Mouse (Mus musculus) heart, embryonic 12.5 days (tissue): Measurements from ENCODE around the gene Gprc5c. TPM values are rescaled to one million over a fixed set of nuclear protein-coding genes. Genes with fewer than 3 reads are reported as not detected.

Experiments
- ATAC-seq: fragments of 200-750 bp; cut with Nextera tagmentation; 2 replicates; pipeline ENCODE4 v1.8.0; 2017; ENCODE audit warnings: moderate TSS enrichment, moderate library complexity; ENCODE audit not compliant: insufficient number of reproducible peaks, low FRiP score
- H3K27ac ChIP-seq: fragments of 300-500 bp; sonication (generic); 2 replicates; pipeline ENCODE4 v1.5.1; 2016; ENCODE audit warnings: mild to moderate bottlenecking, moderate library complexity; ENCODE audit not compliant: poor library complexity, severe bottlenecking
- H3K27me3 ChIP-seq: fragments of 300-500 bp; sonication (generic); replicated peaks from 2 replicates; pipeline ENCODE4 v1.6.1; 2016; ENCODE audit warnings: mild to moderate bottlenecking, moderate library complexity
- H3K36me3 ChIP-seq: fragments of 300-500 bp; sonication (generic); 2 replicates; pipeline ENCODE4 v1.6.1; 2016; ENCODE audit warnings: mild to moderate bottlenecking, moderate library complexity
- H3K4me1 ChIP-seq: fragments of 300-500 bp; sonication (generic); replicated peaks from 2 replicates; pipeline ENCODE4 v1.6.1; 2016; ENCODE audit warnings: mild to moderate bottlenecking
- H3K4me2 ChIP-seq: fragments of 300-500 bp; sonication (generic); 2 replicates; pipeline ENCODE4 v1.6.1; 2016; ENCODE audit warnings: mild to moderate bottlenecking, moderate library complexity
- H3K4me3 ChIP-seq: fragments of 300-500 bp; sonication (generic); 2 replicates; pipeline ENCODE4 v1.5.1; 2016; ENCODE audit warnings: mild to moderate bottlenecking
- H3K9ac ChIP-seq: fragments of 300-500 bp; sonication (generic); 2 replicates; pipeline ENCODE4 v1.6.1; 2016; ENCODE audit warnings: mild to moderate bottlenecking, moderate library complexity
- H3K9me3 ChIP-seq: fragments of 300-500 bp; sonication (generic); replicated peaks from 2 replicates; pipeline ENCODE4 v1.6.1; 2016; ENCODE audit warnings: mild to moderate bottlenecking, moderate library complexity
- WGBS: fragments of 180-500 bp; shearing (Covaris S2); methylation state at CpG from one replicate; pipeline ENCODE4 v1.1.7; 2016; 5-methylcytosine and 5-hydroxymethylcytosine counted together
- polyA plus RNA-seq: library from polyadenylated mRNA; unstranded; fragments of >200 nt; fragmentation: Nextera tagmentation; extraction: Ambion mirVana; gene quantifications from 2 replicates; pipeline ENCODE4 v1.2.1, GENCODE M21; 2016

The Gprc5c gene
- polyA plus RNA-seq, 1 experiment from 2014 or later: 26.6 TPM

DNA sequence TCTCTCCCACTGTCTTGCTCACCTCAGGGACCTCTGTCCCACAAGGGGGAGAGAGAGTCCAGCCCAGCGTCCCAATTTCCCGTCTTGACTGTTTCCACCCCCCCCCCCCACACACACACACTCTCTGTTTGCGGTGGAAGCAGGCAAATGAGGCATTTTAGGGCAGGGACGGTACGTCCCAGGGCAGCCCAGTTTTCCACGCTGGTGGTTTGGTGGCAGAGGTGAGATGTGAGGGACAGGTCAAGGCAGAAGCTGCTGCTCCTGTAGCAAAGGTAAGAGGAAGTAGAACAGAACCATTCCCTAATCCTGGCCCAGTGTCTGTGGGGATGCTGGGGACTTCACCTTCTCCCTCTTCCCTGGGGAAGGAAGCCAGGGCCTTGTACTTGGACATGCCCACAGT lies 3.6 kb downstream of the Gprc5c start:
- H3K4me1 ChIP-seq: peaks cover 17% of the 10 kb centered on the region
- no peak overlapping the region for H3K4me2 ChIP-seq
- WGBS: 75% methylated on average over 6 of the region's 6 CpGs
- no peaks in the 10 kb centered on the region for H3K9me3 ChIP-seq
- no peak overlapping the region for H3K27ac ChIP-seq
- no peak overlapping the region for H3K9ac ChIP-seq
- no peaks in the 10 kb centered on the region for H3K27me3 ChIP-seq
- no peaks in the 10 kb centered on the region for H3K36me3 ChIP-seq
- H3K4me3 ChIP-seq: no peak overlapping the region
- ATAC-seq: no peak

DNA sequence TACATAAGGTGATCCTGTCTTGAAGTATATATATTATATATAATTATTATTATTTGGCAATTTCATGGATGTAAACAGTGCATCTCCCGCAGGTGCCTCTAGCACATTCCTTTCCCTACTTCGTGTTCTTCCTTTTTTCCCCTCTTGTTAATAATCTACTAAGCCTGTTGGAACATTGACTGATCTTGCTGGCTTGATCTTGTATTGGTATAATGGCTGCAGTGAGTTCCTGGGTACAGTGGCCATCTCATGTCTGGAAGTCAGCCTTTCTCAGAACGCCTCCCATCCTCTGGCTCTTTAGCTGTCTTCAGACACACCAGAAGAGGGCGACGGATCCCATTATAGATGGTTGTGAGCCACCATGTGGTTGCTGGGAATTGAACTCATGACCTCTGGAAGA lies 5.2 kb downstream of the Gprc5c start:
- WGBS: 86% methylated on average over 5 of the region's 5 CpGs
- Histone ChIP-seq H3K27ac (no peak overlapping the region), H3K4me1 (peaks cover 10% of the 10 kb centered on the region), H3K27me3 (no peaks in the 10 kb centered on the region), H3K36me3 (no peaks in the 10 kb centered on the region), H3K4me2 (no peak overlapping the region), H3K4me3 (no peak overlapping the region), H3K9me3 (no peaks in the 10 kb centered on the region), H3K9ac (no peak overlapping the region)
- ATAC-seq: no peak

DNA sequence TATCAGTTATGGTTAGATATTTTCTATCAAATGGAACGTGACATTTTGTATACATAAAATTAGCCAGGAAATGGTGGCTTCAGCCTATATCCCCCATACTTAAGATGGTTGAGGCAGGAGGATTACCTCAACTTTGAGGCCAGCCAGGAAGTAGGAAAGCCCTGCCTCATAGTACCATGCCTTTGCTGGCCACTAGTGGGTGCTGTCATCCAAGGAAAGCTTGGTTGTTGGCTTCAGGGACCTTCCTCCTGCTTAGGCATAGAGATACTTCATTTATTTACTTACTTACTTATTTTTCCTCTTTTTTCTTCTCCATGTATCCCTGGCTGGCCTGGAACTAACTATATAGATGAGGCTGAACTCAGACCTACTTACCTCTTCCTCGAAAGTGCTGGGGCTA lies 7.7 kb downstream of the Gprc5c start:
- no peak overlapping the region for H3K27ac ChIP-seq
- H3K9me3 ChIP-seq: no peaks in the 10 kb centered on the region
- peaks cover under 1% of the 10 kb centered on the region; the same call in 1 of the 2 replicates for H3K4me1 ChIP-seq
- peaks cover 10% of the 10 kb centered on the region for H3K36me3 ChIP-seq
- no peak overlapping the region for H3K9ac ChIP-seq
- ATAC-seq: no peak
- H3K27me3 ChIP-seq: no peaks in the 10 kb centered on the region
- WGBS: 90% methylated on average over 2 of the region's 2 CpGs
- no peak overlapping the region for H3K4me2 ChIP-seq
- no peak overlapping the region for H3K4me3 ChIP-seq

DNA sequence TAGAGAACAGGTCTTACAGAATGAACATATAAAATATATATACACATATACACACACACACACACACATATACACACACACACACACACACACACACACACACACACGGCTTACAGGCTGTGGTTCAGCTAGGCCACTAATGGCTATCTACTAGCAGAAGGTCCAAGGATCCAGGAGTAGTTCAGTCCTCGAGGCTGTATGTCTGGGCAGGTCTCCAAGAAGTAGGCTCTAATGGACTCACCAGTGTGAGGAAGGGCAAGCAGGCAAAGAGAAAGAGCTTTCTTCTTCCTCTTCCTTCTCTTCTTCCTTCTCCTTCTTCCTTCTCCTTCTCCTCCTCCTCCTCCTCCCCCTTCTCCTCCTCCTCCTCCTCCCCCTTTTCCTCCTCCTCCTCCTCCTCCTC lies 10.1 kb downstream of the Gprc5c start:
- Histone ChIP-seq H3K27ac (no peak overlapping the region), H3K36me3 (peaks cover 20% of the 10 kb centered on the region), H3K4me1 (peaks cover 8% of the 10 kb centered on the region), H3K4me3 (no peak overlapping the region), H3K27me3 (no peaks in the 10 kb centered on the region), H3K4me2 (no peak overlapping the region), H3K9me3 (no peaks in the 10 kb centered on the region), H3K9ac (no peak overlapping the region)
- WGBS: 68% methylated on average over 2 of the region's 2 CpGs
- ATAC-seq: no peak

DNA sequence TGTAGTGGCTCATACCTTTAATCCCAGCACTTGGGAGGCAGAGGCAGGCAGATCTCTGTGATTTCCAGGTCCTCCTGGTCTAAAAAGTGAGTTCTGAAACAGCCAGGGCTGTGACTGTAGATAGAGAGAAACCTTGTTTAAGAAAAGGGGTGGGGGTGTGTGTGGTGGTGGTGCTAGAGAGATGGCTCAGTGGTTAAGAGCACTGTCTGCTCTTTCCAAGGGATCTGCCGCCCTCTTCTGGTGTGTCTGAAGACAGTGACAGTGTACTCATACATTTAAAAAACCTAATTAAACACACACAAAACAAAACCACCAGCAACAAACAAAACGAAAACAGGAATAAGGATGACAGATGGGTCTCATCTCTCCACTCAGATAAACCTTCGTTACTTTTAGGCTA lies 11.7 kb downstream of the Gprc5c start:
- 86% methylated on average over 3 of the region's 3 CpGs for WGBS
- no peak overlapping the region for H3K9ac ChIP-seq
- H3K4me1 ChIP-seq: peaks cover 24% of the 10 kb centered on the region
- no peak overlapping the region for H3K4me2 ChIP-seq
- peaks cover 20% of the 10 kb centered on the region for H3K36me3 ChIP-seq
- no peak overlapping the region for H3K27ac ChIP-seq
- ATAC-seq: no peak
- H3K4me3 ChIP-seq: no peak overlapping the region
- H3K9me3 ChIP-seq: no peaks in the 10 kb centered on the region
- H3K27me3 ChIP-seq: no peaks in the 10 kb centered on the region

DNA sequence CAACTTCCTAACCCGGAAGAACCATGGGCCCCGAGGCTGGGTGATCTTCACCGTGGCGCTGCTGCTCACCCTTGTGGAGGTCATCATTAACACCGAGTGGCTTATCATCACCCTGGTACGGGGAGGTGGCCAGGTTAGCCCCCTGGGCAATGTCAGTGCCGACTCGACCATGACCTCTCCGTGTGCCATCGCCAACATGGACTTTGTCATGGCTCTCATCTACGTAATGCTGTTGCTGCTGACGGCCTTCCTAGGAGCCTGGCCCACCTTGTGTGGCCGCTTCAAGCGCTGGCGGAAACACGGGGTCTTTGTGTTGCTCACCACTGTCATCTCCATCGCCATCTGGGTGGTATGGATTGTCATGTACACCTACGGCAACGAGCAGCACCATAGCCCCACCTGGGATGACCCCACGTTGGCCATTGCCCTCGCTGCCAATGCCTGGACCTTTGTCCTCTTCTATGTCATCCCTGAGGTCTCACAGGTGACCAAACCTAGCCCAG lies 13.0 kb downstream of the Gprc5c start:
- no peak for ATAC-seq
- H3K36me3 ChIP-seq: peaks cover 25% of the 10 kb centered on the region
- peaks cover 30% of the 10 kb centered on the region for H3K4me1 ChIP-seq
- H3K27me3 ChIP-seq: no peaks in the 10 kb centered on the region
- no peak overlapping the region for H3K9ac ChIP-seq
- H3K27ac ChIP-seq: no peak overlapping the region
- WGBS: 86% methylated on average over 21 of the region's 21 CpGs
- no peaks in the 10 kb centered on the region for H3K9me3 ChIP-seq
- H3K4me2 ChIP-seq: no peak overlapping the region
- no peak overlapping the region for H3K4me3 ChIP-seq

DNA sequence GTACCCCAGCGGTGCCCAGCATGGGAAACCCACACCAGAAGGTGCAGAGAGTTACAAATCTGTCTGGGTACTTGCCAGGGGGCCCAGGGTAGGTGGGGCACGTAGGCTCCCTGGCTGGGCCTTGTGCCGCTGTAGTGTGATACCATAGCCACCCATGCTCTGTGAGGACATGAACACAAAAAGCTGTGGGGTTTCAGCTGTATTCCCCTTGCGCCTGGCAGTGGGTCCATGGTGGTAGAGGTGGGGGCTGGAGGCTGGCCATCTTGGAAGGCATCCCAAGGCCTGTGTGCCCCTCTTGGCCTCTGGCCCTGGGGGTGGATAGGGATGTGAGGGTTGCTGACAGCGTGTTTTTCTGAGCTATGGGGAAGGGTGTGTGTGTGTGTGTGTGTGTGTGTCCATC lies 15.0 kb downstream of the Gprc5c start:
- no peak overlapping the region for H3K4me3 ChIP-seq
- H3K36me3 ChIP-seq: peaks cover 34% of the 10 kb centered on the region
- H3K9me3 ChIP-seq: no peaks in the 10 kb centered on the region
- no peak for ATAC-seq
- 73% methylated on average over 5 of the region's 5 CpGs for WGBS
- H3K4me1 ChIP-seq: peaks cover 30% of the 10 kb centered on the region
- peak overlapping the region; percentile 66 for H3K27ac ChIP-seq
- no peaks in the 10 kb centered on the region for H3K27me3 ChIP-seq
- no peak overlapping the region for H3K9ac ChIP-seq
- no peak overlapping the region for H3K4me2 ChIP-seq

DNA sequence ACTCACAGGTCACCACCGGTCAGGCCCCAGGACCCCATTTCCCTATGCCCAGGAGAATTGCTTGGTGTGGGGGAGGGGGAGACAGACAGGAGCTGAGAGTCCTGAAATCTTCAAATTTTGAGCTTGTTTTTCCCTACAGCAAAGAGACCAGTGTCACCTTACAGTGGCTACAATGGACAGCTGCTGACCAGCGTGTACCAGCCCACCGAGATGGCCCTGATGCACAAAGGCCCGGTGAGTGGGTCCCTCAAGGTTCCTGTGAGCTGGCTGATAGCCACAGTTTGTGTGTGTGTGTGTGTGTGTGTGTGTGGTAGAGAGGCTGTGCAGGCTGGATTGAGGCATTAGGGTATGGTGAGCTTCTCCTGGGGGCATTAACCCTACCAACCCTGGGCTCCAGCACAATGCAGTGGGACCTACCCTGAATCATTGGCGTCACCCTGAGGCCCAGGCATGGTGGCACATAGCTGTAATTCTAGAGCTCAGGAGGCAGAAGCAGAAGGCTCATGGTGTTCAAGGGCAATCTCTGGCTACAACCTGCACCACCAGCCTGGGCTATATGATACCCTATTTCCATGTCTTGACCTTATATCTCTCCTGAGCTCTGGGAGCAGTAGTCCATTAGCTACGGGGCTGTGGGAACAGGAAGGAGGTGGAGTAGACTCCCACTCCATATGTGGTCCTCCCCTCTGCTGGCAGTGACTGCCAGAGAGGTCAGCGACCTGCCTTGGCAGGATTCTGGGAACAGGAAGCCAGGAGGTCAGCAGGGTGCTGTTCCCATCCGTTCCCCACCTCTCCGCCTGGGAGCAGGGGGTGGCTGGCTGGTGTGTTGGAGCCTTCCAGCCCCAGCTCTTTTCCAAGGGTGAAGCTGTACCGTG lies 15.8 kb downstream of the Gprc5c start:
- H3K4me2 ChIP-seq: peak overlapping the region; percentile 28
- 41% methylated on average over 10 of the region's 10 CpGs for WGBS

DNA sequence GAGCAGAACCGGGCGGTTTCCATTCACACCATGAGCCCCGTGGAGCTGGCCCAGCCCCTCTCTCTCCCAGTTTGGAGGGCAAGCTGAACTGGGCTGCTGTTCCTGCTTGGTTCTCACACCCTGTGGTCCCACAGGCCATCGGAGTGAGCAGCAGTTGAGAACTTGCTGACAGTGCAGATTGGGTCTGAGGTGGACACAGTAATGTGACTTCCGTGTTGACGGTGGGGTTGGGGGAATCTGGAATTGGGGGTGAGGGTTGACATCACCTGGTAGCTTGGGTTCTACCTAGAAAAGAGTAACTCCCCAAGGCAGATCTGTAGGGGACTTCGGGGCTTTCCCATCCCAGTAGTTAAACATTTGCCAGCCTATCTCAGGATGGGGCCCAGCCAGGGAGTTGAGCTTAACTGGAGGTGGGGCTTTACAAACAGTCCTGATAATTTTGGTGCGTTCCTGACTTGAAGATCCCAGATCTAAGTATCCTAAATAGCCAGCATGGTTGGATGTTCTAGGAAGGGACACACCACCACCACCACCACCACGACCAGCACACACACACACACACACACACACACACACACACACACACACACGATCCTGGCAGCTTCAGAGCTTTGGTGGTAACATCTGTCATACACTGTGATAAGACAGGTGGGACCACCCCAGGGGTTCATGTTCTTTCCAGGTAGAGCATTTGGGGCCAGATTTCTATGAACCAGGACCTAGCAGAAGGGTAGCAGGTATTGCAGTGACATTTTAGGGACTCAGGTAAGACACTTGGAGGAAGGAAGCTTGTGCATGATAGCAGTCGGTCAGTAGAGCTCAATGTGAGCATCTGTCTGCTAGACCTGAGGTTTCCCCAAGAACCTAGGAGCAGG lies 16.6 kb downstream of the Gprc5c start:
- peak overlapping the region; percentile 38 for H3K9ac ChIP-seq
- H3K4me1 ChIP-seq: peaks cover 33% of the 10 kb centered on the region
- H3K27ac ChIP-seq: peak overlapping the region; percentile 82
- H3K27me3 ChIP-seq: no peaks in the 10 kb centered on the region
- 36% methylated on average over 11 of the region's 11 CpGs for WGBS
- no peak overlapping the region for H3K4me3 ChIP-seq
- no peaks in the 10 kb centered on the region for H3K9me3 ChIP-seq
- peaks cover 40% of the 10 kb centered on the region for H3K36me3 ChIP-seq
- ATAC-seq: no peak; the same call in 1 of the 2 replicates
- peak overlapping the region; percentile 28 for H3K4me2 ChIP-seq

More for the DNA sequence above, 15.8 kb downstream of the Gprc5c start:
- H3K4me3 ChIP-seq: no peak overlapping the region
- no peaks in the 10 kb centered on the region for H3K27me3 ChIP-seq
- no peaks in the 10 kb centered on the region for H3K9me3 ChIP-seq
- ATAC-seq: peak; percentile 80
- peaks cover 41% of the 10 kb centered on the region for H3K36me3 ChIP-seq
- peak overlapping the region; percentile 82 for H3K27ac ChIP-seq
- peaks cover 30% of the 10 kb centered on the region for H3K4me1 ChIP-seq
- H3K9ac ChIP-seq: peak overlapping the region; percentile 38

DNA sequence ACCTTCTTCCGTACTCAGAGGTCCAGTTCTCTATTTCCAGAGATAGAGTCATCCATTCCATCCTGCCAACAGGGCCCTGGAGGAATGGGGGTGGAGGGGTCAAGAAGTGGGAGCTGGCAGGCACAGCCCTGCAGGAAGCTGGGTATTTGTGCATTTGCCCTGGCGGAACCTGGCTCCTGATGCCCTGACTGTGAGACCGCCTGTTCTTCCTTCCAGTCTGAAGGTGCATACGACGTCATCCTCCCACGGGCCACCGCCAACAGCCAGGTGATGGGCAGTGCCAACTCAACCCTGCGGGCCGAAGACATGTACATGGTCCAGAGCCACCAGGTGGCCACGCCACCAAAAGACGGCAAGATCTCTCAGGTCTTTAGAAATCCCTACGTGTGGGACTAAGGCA lies 17.3 kb downstream of the Gprc5c start:
- no peak overlapping the region for H3K9ac ChIP-seq
- WGBS: 84% methylated on average over 12 of the region's 12 CpGs

DNA sequence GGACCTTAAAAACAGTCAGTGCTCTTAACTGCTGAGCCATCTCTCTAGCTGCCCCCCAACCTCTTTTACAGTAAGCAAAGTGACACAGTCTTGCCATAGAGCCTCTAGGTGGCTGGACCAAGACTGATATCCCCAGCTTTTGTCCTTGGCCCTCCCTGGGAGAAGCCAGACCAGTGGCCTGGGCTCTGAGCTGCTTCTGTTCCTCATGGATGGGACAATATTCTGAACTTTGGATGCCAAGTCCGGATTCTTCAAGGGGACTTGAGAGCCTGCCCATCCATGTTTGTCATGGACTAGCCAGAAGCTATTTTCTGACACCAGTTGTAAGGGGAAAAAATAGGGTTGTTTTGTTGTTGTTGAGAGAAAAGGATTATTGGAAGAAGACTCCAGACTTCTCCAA lies 18.8 kb downstream of the Gprc5c start:
- peaks cover 22% of the 10 kb centered on the region for H3K36me3 ChIP-seq
- H3K4me3 ChIP-seq: no peak overlapping the region
- WGBS: 76% methylated on average over 1 of the region's 1 CpGs
- H3K4me1 ChIP-seq: peaks cover 45% of the 10 kb centered on the region
- no peaks in the 10 kb centered on the region for H3K27me3 ChIP-seq
- no peaks in the 10 kb centered on the region for H3K9me3 ChIP-seq
- no peak overlapping the region for H3K4me2 ChIP-seq
- no peak overlapping the region for H3K27ac ChIP-seq
- no peak overlapping the region for H3K9ac ChIP-seq
- no peak for ATAC-seq

More for the DNA sequence above, 17.3 kb downstream of the Gprc5c start:
- peaks cover 40% of the 10 kb centered on the region for H3K4me1 ChIP-seq
- H3K4me3 ChIP-seq: no peak overlapping the region
- no peak overlapping the region for H3K27ac ChIP-seq
- no peaks in the 10 kb centered on the region for H3K9me3 ChIP-seq
- no peaks in the 10 kb centered on the region for H3K27me3 ChIP-seq
- H3K4me2 ChIP-seq: no peak overlapping the region
- peaks cover 35% of the 10 kb centered on the region for H3K36me3 ChIP-seq
- no peak for ATAC-seq
